Mouse (Mus musculus) lung, adult 2 months (tissue): ENCODE measurements around the gene Cbln1.

Experiments
- CTCF ChIP-seq: fragments of 200-500 bp; IDR thresholded peaks from 2 replicates; pipeline ENCODE4 v1.5.1; 2011; ENCODE audit warnings: mild to moderate bottlenecking, low read length, control low read depth; ENCODE audit not compliant: insufficient read depth
- POLR2A ChIP-seq: fragments of 200-500 bp; IDR thresholded peaks from 2 replicates; pipeline ENCODE4 v1.6.1; 2011; ENCODE audit warnings: low read depth, mild to moderate bottlenecking, control low read depth, low read length, borderline replicate concordance; ENCODE audit errors: extremely low read depth

GRCm38 (mm10) chr8:87427188-87427587 lies 45.2 kb downstream of the Cbln1 start:
- TF ChIP-seq CTCF (no peak), POLR2A (no peak)
